Mouse (Mus musculus) erythroblast, embryonic 14.5 days (primary cell): ENCODE data around the gene Ppp1r14c.

Experiments used
- GATA1 ChIP-seq: IDR thresholded peaks from 2 replicates; pipeline ENCODE4 v1.6.1; 2012; ENCODE audit warnings: low read length, inconsistent platforms, mixed read lengths
- TAL1 ChIP-seq: IDR thresholded peaks from 3 replicates; pipeline ENCODE4 v1.6.1; 2012; ENCODE audit warnings: low read length, inconsistent platforms, mixed read lengths

- TF ChIP-seq GATA1, result no peak
- TF ChIP-seq TAL1, result no peak
Measured at GRCm38 (mm10) chr10:3366870-3367431, 1.1 kb downstream of the Ppp1r14c start.
